Mouse (Mus musculus) skeletal muscle tissue, adult 2 months (tissue): ENCODE data around the gene Dstn.

ENCODE experiments used
- DNase-seq: peaks from one replicate; pipeline ENCODE4 v3.0.0-alpha.2; 2012; ENCODE audit warnings: low read depth, low spot score

Gene Dstn

DNA sequence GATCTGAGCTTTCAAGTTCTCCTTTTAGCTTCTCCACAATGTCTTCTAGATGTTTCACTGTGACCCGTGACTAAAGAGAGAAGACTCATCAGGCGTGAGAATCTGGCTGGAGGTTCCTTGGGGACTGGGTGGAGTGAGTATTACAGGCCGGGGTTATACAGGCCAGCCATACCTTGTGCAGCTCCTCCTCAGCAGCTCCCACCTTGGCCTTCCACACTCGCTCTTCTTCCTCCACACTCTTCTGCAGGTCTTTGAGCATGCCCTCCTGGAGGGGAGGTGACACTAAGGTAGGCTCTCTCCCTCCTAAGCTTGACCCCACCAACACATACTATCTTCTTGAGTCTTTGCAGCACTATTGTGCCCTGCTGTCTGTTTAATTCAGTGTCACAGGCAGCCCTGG lies 38.8 kb downstream of the Dstn start:
- no peak for DNase-seq

GRCm38 (mm10) chr2:143955004-143955403 lies 39.9 kb downstream of the Dstn start:
- no peak for DNase-seq

DNA sequence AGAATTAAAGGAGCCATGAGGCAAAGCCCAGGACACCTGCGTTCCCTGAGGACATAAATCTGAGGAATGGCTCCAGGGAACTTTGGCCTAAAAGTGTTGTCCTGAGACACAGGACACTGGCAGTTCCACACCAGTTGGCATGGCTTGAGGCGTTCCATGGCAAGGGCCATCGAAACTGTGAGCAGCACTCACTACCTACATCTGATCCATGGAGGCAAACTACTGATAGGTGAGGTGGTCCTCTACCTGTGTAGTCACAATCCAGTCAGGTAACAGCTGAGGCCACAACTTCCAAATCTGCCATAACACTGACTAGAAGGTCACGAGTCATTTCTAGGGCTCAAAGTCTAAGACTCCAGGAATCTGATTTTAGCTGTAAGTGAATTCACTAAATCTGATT lies 40.6 kb downstream of the Dstn start:
- DNase-seq = no peak

- DNase-seq = no peak
These were observed 47.1 kb downstream of the Dstn start for GRCm38 (mm10) chr2:143962192-143962591.

GRCm38 (mm10) chr2:143963318-143963717 lies 48.2 kb downstream of the Dstn start:
- no peak for DNase-seq

DNA sequence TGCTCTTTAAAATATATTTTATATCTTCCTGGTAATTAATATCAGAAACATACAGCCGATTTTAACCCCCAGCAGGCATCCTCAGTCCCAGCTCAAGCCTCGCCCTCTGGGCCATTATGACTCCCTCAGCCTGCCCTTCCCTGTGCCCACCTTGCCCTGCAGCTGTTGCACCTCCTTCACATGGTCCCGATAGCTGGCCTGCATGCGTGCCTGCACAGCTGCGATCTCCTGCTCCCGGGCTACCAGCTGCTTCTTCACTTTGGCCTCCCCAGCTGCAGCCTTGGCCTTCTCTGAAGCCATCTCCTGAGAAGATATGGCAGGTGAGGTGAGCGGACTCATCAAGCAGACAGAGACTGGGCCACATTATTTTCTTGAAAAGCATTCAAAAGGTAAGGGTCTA lies 54.1 kb downstream of the Dstn start:
- no peak for DNase-seq

GRCm38 (mm10) chr2:143970841-143971240 lies 55.7 kb downstream of the Dstn start:
- no peak for DNase-seq

DNA sequence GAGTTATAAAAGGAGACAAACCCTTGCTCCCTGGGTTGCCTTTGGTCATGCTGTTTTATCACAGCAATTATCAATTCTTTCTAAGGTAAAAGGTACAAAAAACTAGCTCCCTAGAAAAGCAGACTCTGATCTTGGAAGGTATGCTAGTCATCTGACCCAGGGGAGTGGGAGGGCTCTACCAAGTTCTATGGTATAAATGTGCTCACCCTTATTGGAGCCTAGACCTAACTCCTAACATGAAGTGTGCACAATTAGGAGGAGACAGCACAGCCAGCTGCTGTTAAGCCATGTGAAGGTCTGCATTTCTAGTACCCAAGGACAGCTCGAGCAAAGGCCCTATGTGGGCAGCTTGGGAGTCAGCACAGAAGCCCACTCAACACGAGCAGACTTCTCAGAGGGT lies 56.8 kb downstream of the Dstn start:
- DNase-seq = no peak

DNA sequence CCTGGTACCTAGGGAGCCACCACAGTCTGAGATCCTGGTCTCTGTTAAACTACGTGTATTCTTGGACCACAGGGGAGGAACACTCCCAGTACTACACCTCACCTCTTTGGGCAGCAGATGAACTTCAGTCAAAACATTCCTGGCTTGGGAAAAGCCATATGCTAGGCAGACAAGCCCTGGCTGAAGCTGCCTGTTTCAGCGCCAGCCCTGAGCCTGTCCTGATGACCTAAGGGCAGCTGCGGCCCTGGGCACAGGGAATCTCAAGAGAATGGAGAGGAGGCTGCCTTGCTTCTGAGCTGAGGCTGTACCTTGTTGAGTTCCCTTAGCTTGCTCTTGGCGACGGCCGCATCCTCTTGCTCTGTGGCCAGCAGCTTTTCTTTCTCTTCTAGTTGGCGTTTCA lies 58.0 kb downstream of the Dstn start:
- no peak for DNase-seq

DNA sequence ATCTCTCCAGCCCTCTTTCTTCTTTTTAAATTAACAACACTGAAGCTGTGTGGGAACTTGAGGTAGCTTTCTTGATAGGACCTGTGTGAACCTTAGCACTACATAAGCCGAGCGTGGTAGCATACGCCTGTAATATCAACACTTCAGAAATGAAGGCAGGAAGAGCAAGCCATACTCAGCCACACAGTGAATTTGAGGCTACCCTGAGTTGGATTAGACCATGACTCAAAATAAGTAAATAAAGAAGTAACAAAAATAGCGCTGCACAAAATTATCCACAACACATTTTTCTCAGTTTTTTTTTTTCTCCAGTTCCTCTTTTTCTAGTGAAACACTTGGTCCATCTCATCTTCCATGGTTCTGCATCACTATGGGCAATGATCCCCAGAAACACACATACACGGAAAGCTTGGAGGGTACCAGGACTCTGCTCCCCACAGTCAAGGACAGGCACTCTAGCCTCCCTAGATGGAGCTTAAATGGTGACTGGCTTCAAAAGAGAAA lies 60.1 kb downstream of the Dstn start:
- no peak for DNase-seq

- no peak for DNase-seq
These were observed 63.5 kb downstream of the Dstn start for GRCm38 (mm10) chr2:143978444-143979147.

DNA sequence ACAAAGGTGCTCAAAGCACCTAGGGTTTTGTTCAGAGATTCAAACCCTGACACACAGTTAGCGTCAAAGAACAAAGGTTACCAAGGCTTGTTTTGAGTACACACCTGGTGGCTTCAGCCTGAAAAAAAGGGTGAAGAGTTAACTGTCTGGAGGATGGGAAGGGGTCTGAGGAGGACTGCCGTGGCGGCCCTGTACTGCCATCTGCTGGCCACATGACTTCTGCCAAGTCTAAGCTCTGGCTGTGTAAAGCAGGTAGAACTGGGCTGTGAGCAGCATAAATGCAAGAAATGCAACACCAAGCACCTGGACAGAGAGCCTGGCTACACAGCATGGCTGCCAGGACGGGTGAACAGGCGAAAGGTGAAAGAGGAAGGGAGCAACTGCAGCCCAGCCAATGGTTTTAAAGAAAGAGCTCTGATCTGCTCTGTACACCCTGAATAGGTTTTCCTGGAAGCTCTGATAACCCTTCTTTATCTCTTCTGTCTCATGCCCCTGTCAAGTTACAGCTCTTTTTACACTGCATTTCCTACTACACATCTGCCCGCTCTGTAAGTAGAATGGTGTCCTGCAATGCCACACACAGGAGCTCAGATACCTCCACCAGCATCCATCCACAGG lies 65.8 kb downstream of the Dstn start:
- DNase-seq = no peak

DNA sequence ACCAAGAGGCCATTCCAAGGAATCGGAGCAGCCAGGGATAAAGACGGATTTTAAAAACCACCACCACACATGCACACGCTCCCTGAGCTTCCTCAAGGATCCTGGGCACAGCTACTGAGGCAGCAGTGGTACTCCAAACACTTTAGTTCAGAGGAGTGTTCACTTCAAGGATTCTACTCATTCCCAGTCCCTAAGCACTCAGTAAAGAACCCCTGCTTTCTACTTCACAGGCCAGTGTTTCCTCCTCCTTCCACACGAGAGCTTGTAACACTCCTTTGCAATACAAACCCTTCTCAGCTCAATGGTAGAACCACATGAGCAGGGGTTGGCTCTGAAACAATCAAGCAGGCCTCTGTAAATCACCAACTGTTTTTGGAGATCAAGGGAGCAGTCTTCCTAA lies 67.0 kb downstream of the Dstn start:
- no peak for DNase-seq

GRCm38 (mm10) chr2:143982901-143983300 lies 67.8 kb downstream of the Dstn start:
- no peak for DNase-seq

DNA sequence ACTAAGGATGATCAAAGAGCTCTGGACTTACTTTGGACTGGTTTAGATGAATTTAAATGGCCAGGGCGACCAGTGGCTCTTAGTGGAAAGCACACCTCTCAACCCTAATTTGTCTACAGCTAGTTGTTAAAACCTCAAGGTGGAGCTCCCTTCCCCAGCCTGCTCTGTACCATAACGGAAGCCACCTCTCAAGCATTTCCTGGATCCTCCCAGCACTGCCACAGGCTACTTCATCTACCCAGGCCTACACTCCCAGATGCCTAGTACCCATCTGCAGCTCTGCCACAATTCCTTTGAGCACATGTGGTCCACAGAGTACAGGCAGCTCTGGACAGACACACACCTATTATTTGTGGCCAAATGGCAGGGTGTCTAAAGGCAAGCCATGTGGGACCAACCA lies 68.4 kb downstream of the Dstn start:
- no peak for DNase-seq

- no peak for DNase-seq
These were observed 72.4 kb downstream of the Dstn start for GRCm38 (mm10) chr2:143987485-143987884.

GRCm38 (mm10) chr2:143988016-143988415 lies 72.9 kb downstream of the Dstn start:
- no peak for DNase-seq

DNA sequence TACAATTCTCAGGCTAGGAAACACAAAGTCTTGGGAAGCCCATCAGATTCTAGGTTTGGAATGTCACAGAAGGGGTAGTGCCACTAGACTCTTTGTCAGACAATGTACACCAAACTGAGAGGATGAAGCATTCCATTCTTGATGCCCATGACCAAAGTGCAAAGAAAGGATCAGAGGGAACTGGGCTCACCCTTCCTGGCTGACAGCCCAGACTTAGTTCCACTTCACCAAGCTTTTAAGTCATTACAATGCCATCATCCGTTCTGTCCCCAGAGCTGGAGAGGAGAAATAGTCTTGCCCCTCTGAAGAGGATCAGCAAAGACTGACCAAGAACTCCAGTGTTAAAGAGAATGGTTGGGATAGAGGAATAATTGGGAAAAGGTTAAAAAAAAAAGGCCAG lies 75.9 kb downstream of the Dstn start:
- DNase-seq = no peak

GRCm38 (mm10) chr2:143991964-143992672 lies 77.0 kb downstream of the Dstn start:
- no peak for DNase-seq
